Mouse (Mus musculus): ENCODE results near the gene Foxa3.

Gene Foxa3

GRCm38 (mm10) chr7:19000421-19000820, 22.9 kb downstream of the Foxa3 start:
- DNase-seq (ENCODE audit: low read depth, low spot score) = no peak

GRCm38 (mm10) chr7:18998835-18999234, 24.5 kb downstream of the Foxa3 start:
- no peak for DNase-seq (ENCODE audit: low read depth, low spot score)

GRCm38 (mm10) chr7:18993036-18993435, 30.3 kb downstream of the Foxa3 start:
- DNase-seq (ENCODE audit: low read depth, low spot score) = no peak

GRCm38 (mm10) chr7:18992294-18992675, 31.1 kb downstream of the Foxa3 start:
- no peak for DNase-seq (ENCODE audit: low read depth, low spot score)

- DNase-seq (ENCODE audit: low read depth, low spot score) = no peak
Measured at GRCm38 (mm10) chr7:18991660-18992293, 31.6 kb downstream of the Foxa3 start.

GRCm38 (mm10) chr7:18990601-18991295, 32.6 kb downstream of the Foxa3 start, which contains the start of gene Mypop:
Mypop (plus strand) TSS chr7:18991245.
- peak; percentile 100 for DNase-seq (ENCODE audit: low read depth, low spot score)

- DNase-seq (ENCODE audit: low read depth, low spot score) = no peak
Measured at GRCm38 (mm10) chr7:18989995-18990394, 33.3 kb downstream of the Foxa3 start.

- DNase-seq (ENCODE audit: low read depth, low spot score) = no peak
Measured at GRCm38 (mm10) chr7:18988780-18989179, 34.6 kb downstream of the Foxa3 start.

- DNase-seq (ENCODE audit: low read depth, low spot score) = no peak
Measured at GRCm38 (mm10) chr7:18987747-18988146, 35.6 kb downstream of the Foxa3 start.

GRCm38 (mm10) chr7:18987100-18987499, 36.2 kb downstream of the Foxa3 start, which contains the start of gene Nanos2:
Nanos2 (plus strand) TSS chr7:18987400.
- DNase-seq (ENCODE audit: low read depth, low spot score) = no peak

- DNase-seq (ENCODE audit: low read depth, low spot score) = no peak
Measured at GRCm38 (mm10) chr7:18986503-18986902, 36.8 kb downstream of the Foxa3 start.

GRCm38 (mm10) chr7:18978381-18978780, 45.0 kb downstream of the Foxa3 start:
- DNase-seq (ENCODE audit: low read depth, low spot score) = no peak

- no peak for DNase-seq (ENCODE audit: low read depth, low spot score)
Measured at GRCm38 (mm10) chr7:18970956-18971355, 52.4 kb downstream of the Foxa3 start.

- DNase-seq (ENCODE audit: low read depth, low spot score) = no peak
Measured at GRCm38 (mm10) chr7:18967603-18968002, 55.7 kb downstream of the Foxa3 start.

GRCm38 (mm10) chr7:18965312-18965711, 58.0 kb downstream of the Foxa3 start:
- no peak for DNase-seq (ENCODE audit: low read depth, low spot score)

- no peak for DNase-seq (ENCODE audit: low read depth, low spot score)
Measured at GRCm38 (mm10) chr7:18963294-18963843, 60.0 kb downstream of the Foxa3 start.

Measured in brain, embryonic 18.5 days (tissue).